Mouse (Mus musculus) cerebellum, adult 11-12 months (tissue): ENCODE measurements around the gene Flg2.

ENCODE experiments used
- DNase-seq: peaks from one replicate; pipeline ENCODE4 v3.0.0; 2022

The Flg2 gene

DNA sequence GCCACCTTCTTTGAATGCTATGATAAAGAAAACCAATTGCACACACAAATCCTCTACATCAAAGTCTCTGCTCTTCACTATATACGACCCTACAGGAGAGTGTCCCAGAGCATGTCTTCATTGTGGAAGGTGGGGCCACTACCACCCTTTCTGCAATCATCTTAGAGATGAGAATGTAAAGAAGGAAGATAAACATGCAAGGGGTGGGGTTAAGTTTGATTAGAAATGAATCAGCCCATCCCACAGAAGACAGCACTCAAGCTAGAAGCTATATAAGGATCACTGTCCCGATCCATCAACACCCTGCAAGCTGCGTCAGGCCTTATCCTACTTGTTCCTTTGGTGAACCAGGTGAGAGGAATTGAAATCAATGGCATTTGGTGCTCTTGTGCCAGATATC, at the start of gene Flg2:
Gene Flg2, plus strand, starts transcription at position 301 of the 400 bp plus-strand sequence.
- DNase-seq: no peak

DNA sequence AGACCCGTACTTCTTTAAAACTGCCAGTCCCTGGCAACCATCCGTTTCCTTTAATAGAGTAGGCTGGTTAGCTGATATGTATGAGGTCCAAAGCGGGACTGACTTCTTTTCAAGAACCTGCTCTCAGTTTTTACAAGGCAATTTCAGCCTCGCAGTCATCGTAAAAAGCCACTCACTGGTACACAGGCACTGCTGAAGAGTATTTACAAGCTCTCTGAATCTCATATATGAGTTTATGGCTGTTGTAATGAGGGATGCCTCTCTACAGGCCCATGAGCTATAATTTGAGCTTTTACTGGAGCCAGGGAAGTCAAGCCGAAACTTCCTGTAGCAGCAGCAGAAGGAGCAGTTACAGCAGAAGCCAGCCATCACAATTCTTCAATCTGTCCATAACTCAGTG, 34.6 kb upstream of the Flg2 start:
- no peak for DNase-seq

DNA sequence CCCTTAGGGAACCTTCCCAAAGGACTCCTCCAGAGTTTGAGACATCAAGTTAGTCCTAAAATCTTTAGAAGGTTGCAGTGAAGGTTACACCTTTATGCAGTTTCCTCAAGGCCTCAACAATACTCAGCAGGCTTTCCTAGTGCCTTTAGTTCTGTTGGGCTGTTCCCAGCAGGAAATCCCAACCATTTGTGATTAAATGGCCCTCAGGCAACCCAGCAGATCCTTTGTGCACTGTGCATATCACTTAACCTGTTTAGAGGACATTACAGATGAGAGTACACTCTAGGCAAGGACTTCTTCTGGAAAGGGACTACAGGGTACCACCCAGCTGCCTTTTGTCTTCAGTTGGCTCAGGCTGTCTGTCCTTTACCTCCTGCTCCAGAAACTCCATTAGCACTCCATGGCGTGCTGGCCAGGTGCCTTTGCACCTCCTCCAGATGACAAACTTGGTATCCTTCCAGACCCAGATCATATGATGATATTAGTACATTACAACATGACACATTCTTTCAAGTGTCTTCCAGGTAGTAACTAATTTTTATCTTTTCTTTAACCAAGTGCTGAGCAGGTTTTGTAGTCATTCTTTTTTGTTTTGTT, 34.0 kb upstream of the Flg2 start:
- peak; percentile 2 for DNase-seq

DNA sequence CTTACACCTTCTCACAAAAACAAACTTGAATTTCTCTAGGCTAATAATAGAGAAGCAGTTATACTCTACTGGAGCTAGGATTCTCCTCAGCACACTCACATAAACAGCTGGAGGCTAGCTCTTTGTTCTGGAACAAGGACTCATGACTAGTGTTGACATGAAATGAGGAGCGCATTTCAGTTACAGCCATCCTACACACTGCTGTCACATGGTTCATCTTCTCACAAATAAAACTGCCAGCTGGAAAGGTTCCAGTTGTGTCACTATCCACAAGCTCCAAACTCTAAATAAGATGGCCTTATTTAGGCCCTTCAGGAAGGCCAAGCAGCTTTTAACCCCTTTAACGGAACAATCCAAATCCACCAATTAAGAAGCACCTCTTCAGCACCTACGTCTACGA, 16.2 kb upstream of the Flg2 start:
- DNase-seq: no peak

DNA sequence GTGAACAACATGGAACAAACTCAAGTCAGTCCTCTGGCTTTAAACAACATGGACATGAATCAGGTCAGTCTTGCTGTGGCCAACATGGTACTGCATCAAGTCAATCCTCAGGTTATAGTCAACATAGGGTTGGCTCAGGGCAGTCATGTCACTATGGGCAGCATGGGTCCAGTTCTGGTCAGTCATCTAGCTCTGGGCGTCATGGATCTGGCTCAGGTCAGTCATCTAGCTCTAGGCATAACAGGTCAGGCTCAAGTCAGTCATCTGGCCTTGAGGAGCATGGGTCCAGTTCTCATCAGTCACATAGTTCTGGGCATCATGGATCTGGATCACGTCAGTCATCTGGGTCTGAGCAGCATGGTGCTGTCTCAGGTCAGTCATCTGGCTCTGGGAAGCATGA, 4.9 kb downstream of the Flg2 start:
- DNase-seq: no peak

DNA sequence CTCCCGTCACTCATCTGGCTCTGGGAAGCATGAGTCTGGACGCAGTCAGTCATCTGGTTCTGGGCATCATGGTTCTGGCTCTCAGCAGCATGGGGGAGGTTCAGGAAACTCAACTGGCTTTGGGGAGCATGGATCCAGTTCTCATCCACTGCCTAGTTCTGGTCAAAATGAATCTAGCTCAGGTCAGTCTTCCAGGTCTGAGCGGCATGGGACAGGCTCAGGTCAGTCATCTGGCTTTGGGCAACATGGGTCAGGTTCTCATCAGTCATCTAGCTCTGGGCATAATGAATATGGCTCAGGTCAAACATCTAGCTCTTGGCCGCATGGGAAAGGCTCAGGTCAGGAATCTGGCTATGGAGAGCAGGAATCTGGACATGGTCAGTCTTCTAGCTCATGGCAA, 5.4 kb downstream of the Flg2 start:
- no peak for DNase-seq
